Mouse (Mus musculus) forebrain, embryonic 14.5 days (tissue): ENCODE results near the gene Palld. TPM values are rescaled to one million over a fixed set of nuclear protein-coding genes. Genes with fewer than 3 reads are reported as not detected.

Experiments
- ATAC-seq: fragments of 200-750 bp; cut with Nextera tagmentation; 2 replicates; pipeline ENCODE4 v1.8.0; 2017; ENCODE audit warnings: mild to moderate bottlenecking, moderate library complexity
- DNase-seq: peaks from one replicate; pipeline ENCODE4 v3.0.0-alpha.2; 2015; ENCODE audit warnings: low spot score
- H3K27ac ChIP-seq: fragments of 300-500 bp; sonication (generic); 2 replicates; pipeline ENCODE4 v1.5.1; 2014; ENCODE audit warnings: low read depth, mild to moderate bottlenecking, control low read depth, low read length, moderate library complexity
- H3K27me3 ChIP-seq: fragments of 300-500 bp; sonication (generic); replicated peaks from 2 replicates; pipeline ENCODE4 v1.6.1; 2014; ENCODE audit warnings: low read length, control low read depth, mixed read lengths; ENCODE audit not compliant: control insufficient read depth, insufficient read depth
- H3K36me3 ChIP-seq: fragments of 300-500 bp; sonication (generic); 2 replicates; pipeline ENCODE4 v1.6.1; 2014; ENCODE audit warnings: low read length, control low read depth; ENCODE audit not compliant: control insufficient read depth, insufficient read depth
- H3K4me1 ChIP-seq: fragments of 300-500 bp; sonication (generic); 2 replicates; pipeline ENCODE4 v1.6.1; 2014; ENCODE audit warnings: antibody characterized with exemption, low read length, control low read depth; ENCODE audit not compliant: control insufficient read depth, insufficient read depth
- H3K4me2 ChIP-seq: fragments of 300-500 bp; sonication (generic); 2 replicates; pipeline ENCODE4 v1.6.1; 2014; ENCODE audit warnings: mild to moderate bottlenecking, control low read depth, low read length
- H3K4me3 ChIP-seq: fragments of 300-500 bp; sonication (generic); 2 replicates; pipeline ENCODE4 v1.5.1; 2014; ENCODE audit warnings: low read depth, low read length, control low read depth
- H3K9ac ChIP-seq: fragments of 300-500 bp; sonication (generic); 2 replicates; pipeline ENCODE4 v1.6.1; 2014; ENCODE audit warnings: mild to moderate bottlenecking, low read length, control low read depth, moderate library complexity
- H3K9me3 ChIP-seq: fragments of 300-500 bp; sonication (generic); replicated peaks from 2 replicates; pipeline ENCODE4 v1.6.1; 2016; ENCODE audit warnings: low read length, control low read depth, mixed read lengths; ENCODE audit not compliant: control insufficient read depth
- WGBS: fragments of 180-500 bp; shearing (Covaris S2); extraction: QIAGEN DNeasy Blood & Tissue Kit; methylation state at CpG from one replicate; pipeline ENCODE4 v1.1.7; 2014; 5-methylcytosine and 5-hydroxymethylcytosine counted together
- polyA plus RNA-seq: library from polyadenylated mRNA; unstranded; fragments of >200 nt; fragmentation: Nextera tagmentation; extraction: Ambion mirVana; gene quantifications from 2 replicates; pipeline ENCODE4 v1.2.1, GENCODE M21; 2014

Gene Palld
- polyA plus RNA-seq, 1 experiment from 2014 or later = 15.9 TPM

- Histone ChIP-seq H3K4me2 (no peak overlapping the region), H3K9me3 (no peaks in the 10 kb centered on the region), H3K27ac (no peak overlapping the region), H3K4me1 (no peaks in the 10 kb centered on the region), H3K4me3 (no peak overlapping the region), H3K27me3 (no peaks in the 10 kb centered on the region), H3K36me3 (no peaks in the 10 kb centered on the region), H3K9ac (no peak overlapping the region)
- 91% methylated on average over 9 of the region's 9 CpGs for WGBS
- ATAC-seq (no peak), DNase-seq (no peak)
These were observed 11.5 kb upstream of the Palld start for GRCm38 (mm10) chr8:61913957-61914356.

DNA sequence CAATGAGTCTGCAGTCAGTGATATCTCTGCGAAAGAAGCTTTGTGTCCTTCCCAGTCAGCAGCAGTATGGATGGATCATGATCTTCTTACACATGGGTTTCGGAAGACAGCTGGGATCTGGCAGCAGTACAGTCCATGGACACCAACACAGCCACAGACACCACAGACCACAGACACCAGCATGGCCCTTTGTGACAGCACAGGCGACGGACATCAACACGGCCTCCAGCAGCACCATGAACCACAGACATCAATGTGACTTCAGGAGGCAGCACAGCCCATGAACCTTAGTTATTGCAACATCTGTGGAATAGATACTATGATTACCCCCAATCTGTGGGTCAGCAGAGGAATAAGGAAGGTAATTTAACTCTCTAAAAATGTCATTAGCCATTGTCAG is 10.3 kb upstream of the Palld start:
- DNase-seq (no peak), ATAC-seq (no peak)
- Histone ChIP-seq H3K9me3 (no peaks in the 10 kb centered on the region), H3K9ac (no peak overlapping the region), H3K27me3 (no peaks in the 10 kb centered on the region), H3K27ac (no peak overlapping the region), H3K4me2 (no peak overlapping the region), H3K4me3 (no peak overlapping the region), H3K36me3 (no peaks in the 10 kb centered on the region), H3K4me1 (no peaks in the 10 kb centered on the region)
- WGBS = 94% methylated on average over 5 of the region's 5 CpGs

DNA sequence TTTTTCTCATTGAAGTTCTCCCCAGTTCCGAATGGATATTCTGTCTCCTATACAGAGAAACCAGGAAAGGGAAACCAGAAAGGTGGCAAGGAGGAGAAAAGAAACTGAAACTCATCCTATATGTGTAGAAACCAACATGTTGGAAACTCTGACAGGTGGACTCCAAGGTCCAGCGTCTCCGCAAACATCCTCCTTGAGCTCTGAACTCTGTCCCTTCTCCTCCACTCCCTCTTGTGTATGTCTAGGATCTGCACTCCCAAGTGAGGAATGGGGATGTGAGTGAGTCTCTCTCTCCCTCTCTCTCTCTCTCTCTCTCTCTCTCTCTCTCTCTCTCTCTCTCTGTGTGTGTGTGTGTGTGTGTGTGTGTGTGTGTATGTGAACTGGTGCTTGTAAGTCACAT is 6.8 kb upstream of the Palld start:
- no peak overlapping the region for H3K4me2 ChIP-seq
- H3K27me3 ChIP-seq = no peaks in the 10 kb centered on the region
- H3K4me3 ChIP-seq = no peak overlapping the region
- no peaks in the 10 kb centered on the region for H3K9me3 ChIP-seq
- H3K9ac ChIP-seq = no peak overlapping the region
- no peaks in the 10 kb centered on the region for H3K36me3 ChIP-seq
- H3K4me1 ChIP-seq = no peaks in the 10 kb centered on the region
- no peak overlapping the region for H3K27ac ChIP-seq
- ATAC-seq (no peak), DNase-seq (no peak)
- WGBS = 92% methylated on average over 3 of the region's 3 CpGs

DNA sequence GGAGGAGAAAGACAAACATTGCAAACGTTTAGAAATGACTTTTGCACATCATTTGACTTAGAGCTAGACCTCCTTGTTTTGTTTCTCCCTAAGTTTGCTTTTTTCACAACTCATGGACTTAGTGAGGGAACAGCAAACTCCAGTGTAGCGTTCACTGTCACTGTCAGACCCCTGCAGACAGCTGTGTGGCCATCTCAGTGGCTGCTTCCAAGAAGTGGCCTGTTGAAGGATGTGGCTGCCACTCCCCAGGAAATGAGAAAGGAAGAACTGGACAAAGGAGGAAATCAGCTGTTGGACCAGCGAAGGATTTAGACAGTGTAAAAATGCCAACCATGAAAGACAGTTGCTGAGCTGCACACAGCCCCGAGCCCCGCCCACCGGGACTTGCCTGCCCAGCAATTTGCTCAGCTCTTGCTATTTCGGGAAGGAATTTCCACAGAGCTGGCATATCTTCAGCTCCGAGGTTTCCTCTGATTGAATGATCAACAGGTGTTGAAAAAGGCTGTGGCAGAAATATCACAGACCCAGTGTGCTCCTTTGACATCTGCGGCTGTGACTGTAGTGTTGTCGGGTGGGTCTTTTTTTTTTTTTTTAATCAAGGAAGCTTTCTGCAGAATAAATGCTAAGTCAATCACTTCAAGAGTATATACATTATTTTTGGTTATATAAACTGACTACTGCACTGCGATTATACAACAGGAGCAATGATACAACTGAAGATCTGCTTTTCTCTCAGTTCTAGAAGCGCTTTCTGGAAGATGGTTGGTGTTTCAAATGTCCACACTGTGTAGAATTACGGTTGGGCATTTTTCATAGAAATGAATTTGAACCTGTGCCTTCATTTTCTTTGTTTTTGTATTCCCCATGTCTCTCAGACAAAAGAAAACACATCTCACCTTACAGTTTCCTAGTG is 6.1 kb upstream of the Palld start:
- Histone ChIP-seq H3K4me1 (no peaks in the 10 kb centered on the region), H3K9me3 (no peaks in the 10 kb centered on the region), H3K4me2 (no peak overlapping the region), H3K27ac (no peak overlapping the region), H3K36me3 (no peaks in the 10 kb centered on the region), H3K9ac (no peak overlapping the region), H3K4me3 (no peak overlapping the region), H3K27me3 (no peaks in the 10 kb centered on the region)
- ATAC-seq = no peak
- DNase-seq = no peak
- 81% methylated on average over 13 of the region's 13 CpGs for WGBS

DNA sequence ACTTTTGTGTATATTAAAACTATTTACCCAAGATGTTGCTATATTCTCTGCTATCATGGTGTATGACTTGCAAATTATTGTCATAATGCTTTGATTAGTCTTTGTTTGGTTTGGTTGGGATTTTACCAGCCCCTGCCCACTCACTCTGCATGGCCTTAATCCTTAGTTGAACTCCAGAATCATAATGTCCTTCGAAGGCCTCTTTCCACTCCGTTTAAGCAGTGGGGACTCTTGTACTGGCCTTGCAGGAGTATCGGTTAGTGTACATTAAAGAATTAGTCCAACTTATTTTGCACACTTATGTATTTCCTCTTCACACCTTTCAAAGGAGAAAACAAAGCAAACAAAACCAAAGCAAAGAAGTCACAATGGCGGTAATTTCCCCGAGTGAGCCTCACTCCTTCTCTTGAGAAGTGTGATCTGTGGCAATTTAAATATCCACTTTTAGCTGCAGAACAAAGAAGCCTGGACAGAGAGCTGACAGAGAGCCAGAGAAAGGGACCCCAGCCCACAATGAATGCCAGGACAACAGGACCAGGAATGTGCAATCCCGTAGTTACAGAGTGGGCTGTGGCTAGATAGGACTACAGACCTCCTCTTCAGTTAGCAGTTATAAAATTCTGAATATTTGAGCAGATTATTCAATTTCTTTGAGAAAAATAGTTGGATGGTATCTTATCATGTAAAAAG is 1.3 kb downstream of the Palld start:
- Histone ChIP-seq H3K4me1 (no peaks in the 10 kb centered on the region), H3K4me2 (no peak overlapping the region), H3K27ac (no peak overlapping the region), H3K4me3 (no peak overlapping the region), H3K27me3 (no peaks in the 10 kb centered on the region), H3K36me3 (no peaks in the 10 kb centered on the region), H3K9me3 (no peaks in the 10 kb centered on the region), H3K9ac (no peak overlapping the region)
- 30% methylated on average over 6 of the region's 6 CpGs for whole genome bisulfite sequencing
- DNase-seq (peak; percentile 17), ATAC-seq (no peak)

DNA sequence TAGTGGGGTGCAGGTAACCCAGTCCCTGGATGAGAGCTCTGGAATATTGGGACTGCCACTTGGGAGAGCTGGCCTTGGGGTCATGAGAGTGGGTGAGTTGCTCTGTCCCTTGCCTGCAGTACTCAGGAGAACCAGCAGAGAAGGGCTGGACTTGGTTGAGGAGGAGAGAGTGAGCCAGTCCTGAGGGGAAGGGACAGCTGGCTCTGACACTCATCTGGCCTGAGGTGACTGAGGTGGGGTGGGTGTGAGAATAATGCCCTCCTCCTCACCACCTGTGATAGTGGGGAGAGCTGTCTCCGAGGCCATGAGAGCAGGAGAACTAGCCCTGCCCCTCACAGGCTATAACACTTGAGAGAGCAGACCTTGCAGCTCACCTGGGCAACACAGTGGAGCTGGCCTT is 5.1 kb downstream of the Palld start:
- H3K36me3 ChIP-seq = no peaks in the 10 kb centered on the region
- H3K27ac ChIP-seq = no peak overlapping the region
- H3K9me3 ChIP-seq = no peaks in the 10 kb centered on the region
- 62% methylated on average over 1 of the region's 1 CpGs for WGBS
- H3K4me2 ChIP-seq = no peak overlapping the region
- H3K27me3 ChIP-seq = no peaks in the 10 kb centered on the region
- no peak overlapping the region for H3K4me3 ChIP-seq
- H3K9ac ChIP-seq = no peak overlapping the region
- no peaks in the 10 kb centered on the region for H3K4me1 ChIP-seq
- DNase-seq = no peak
- no peak for ATAC-seq

GRCm38 (mm10) chr8:61896742-61897141 is 5.7 kb downstream of the Palld start:
- H3K4me2 ChIP-seq = no peak overlapping the region
- no peaks in the 10 kb centered on the region for H3K36me3 ChIP-seq
- no peak for ATAC-seq
- no peaks in the 10 kb centered on the region for H3K27me3 ChIP-seq
- H3K4me3 ChIP-seq = no peak overlapping the region
- no peaks in the 10 kb centered on the region for H3K4me1 ChIP-seq
- WGBS = 94% methylated on average over 1 of the region's 1 CpGs
- H3K9ac ChIP-seq = no peak overlapping the region
- no peak overlapping the region for H3K27ac ChIP-seq
- H3K9me3 ChIP-seq = no peaks in the 10 kb centered on the region
- no peak for DNase-seq

GRCm38 (mm10) chr8:61894062-61894461 is 8.4 kb downstream of the Palld start:
- Histone ChIP-seq H3K9me3 (no peaks in the 10 kb centered on the region), H3K27ac (no peak overlapping the region), H3K4me2 (no peak overlapping the region), H3K9ac (no peak overlapping the region), H3K4me3 (no peak overlapping the region), H3K4me1 (no peaks in the 10 kb centered on the region), H3K27me3 (no peaks in the 10 kb centered on the region), H3K36me3 (no peaks in the 10 kb centered on the region)
- ATAC-seq (peak; percentile 55; the same call in 1 of the 2 replicates), DNase-seq (peak; percentile 65)
- WGBS = 56% methylated on average over 2 of the region's 2 CpGs

DNA sequence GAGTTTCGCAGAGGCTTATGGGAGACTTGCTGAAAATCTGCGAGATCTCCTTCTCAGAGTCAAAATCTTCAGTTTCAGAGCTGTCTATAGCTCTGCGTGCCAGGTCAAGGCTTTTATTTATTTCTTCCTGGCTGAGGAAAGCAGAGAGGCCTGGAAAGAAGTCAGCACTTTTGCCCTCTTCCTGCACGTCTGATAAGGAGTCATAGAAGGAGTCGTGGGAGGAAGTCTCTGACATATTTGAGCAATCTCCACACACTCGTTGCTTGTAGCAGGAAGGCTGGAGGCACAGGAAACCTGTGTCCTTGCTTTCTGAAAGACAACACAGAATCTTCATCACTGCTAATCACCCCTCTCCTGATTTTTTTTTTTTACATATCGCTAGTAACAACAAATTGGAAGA is 24.9 kb downstream of the Palld start:
- Histone ChIP-seq H3K4me1 (no peaks in the 10 kb centered on the region), H3K27me3 (no peaks in the 10 kb centered on the region), H3K4me3 (no peak overlapping the region), H3K4me2 (no peak overlapping the region), H3K27ac (no peak overlapping the region), H3K9ac (no peak overlapping the region), H3K36me3 (no peaks in the 10 kb centered on the region), H3K9me3 (no peaks in the 10 kb centered on the region)
- no peak for ATAC-seq
- 82% methylated on average over 7 of the region's 7 CpGs for WGBS
- DNase-seq = no peak
